In genomic region chr5:3453946-3454345, GRCm38 (mm10) we compare ENCODE assay signal across 8 mouse cellular contexts.
DNase-seq lines count a peak whose midpoint lies in the region; ATAC-seq and TF ChIP-seq lines count a peak whose summit lies in the region.
"Not testable (repeated sequence)": the region's sequence is repeated elsewhere in the genome, so short reads cannot be mapped to it uniquely, and the experiment has no call there.

No protein-coding gene starts in this region.

- not testable (repeated sequence) for H3K9ac ChIP-seq in ES-E14 (ENCODE audit: insufficient read depth, low read depth, low read length, poor library complexity, severe bottlenecking); forebrain, embryonic 13.5 days; intestine, embryonic 16.5 days (ENCODE audit: low read depth, low read length); liver, embryonic 14.5 days (replicated peaks)

- H3K4me1 ChIP-seq in ES-E14 (ENCODE audit: control insufficient read depth in 2 of 2, insufficient read depth in 2 of 2, low read length in 2 of 2, poor library complexity in 1 of 2); intestine, embryonic 16.5 days (ENCODE audit: control insufficient read depth, insufficient read depth, low read length); liver, embryonic 14.5 days (replicated peaks; ENCODE audit: control insufficient read depth in 2 of 2, insufficient read depth in 2 of 2, low read length in 1 of 2): not testable (repeated sequence)
- peaks cover 22% of the 10 kb centered on the region for H3K4me1 ChIP-seq in forebrain, embryonic 13.5 days
- peaks cover 16% of the 10 kb centered on the region for H3K4me1 ChIP-seq in midbrain, embryonic 10.5 days

- not testable (repeated sequence) for TF ChIP-seq POLR2A in brain, embryonic 14.5 days (IDR thresholded peaks at IDR 0.05; ENCODE audit: borderline replicate concordance, extremely low read depth, insufficient read depth, insufficient read length, poor library complexity, severe bottlenecking)

- not testable (repeated sequence) for H3K4me2 ChIP-seq in forebrain, embryonic 13.5 days; liver, embryonic 14.5 days (ENCODE audit: low read depth)
- 0 out of 2 replicates have a peak overlapping the region, but pooled peaks have one; percentile 16 for H3K4me2 ChIP-seq in intestine, embryonic 16.5 days (ENCODE audit: low read depth, low read length)

- peak; percentile 46 for DNase-seq in ES-E14 (ENCODE audit: low read depth, low spot score)
- DNase-seq in brain, embryonic 14.5 days (ENCODE audit: low read depth), result peak; percentile 67
- peak; percentile 27 for DNase-seq in kidney, postnatal 10 days
- not testable (repeated sequence) for DNase-seq in liver, embryonic 14.5 days (ENCODE audit: low read depth in 3 of 3, low spot score in 3 of 3)
- DNase-seq in midbrain, embryonic 10.5 days (ENCODE audit: low spot score), result peak; percentile 43
- DNase-seq in retina, embryonic 14.5 days (ENCODE audit: low spot score), result peak; percentile 17

- peak; percentile 48; the same call in 1 of the 2 replicates for ATAC-seq in forebrain, embryonic 13.5 days
- ATAC-seq in intestine, embryonic 16.5 days, result peak; percentile 90
- ATAC-seq in liver, embryonic 14.5 days (ENCODE audit: insufficient read depth), result peak; percentile 28; the same call in 1 of the 2 replicates

- not testable (repeated sequence) for H3K4me3 ChIP-seq in ES-E14 (ENCODE audit: insufficient read depth in 1 of 2, low read depth in 1 of 2, low read length in 2 of 2, poor library complexity in 1 of 2, severe bottlenecking in 1 of 2); forebrain, embryonic 13.5 days; intestine, embryonic 16.5 days (ENCODE audit: low read length); liver, embryonic 14.5 days (ENCODE audit: insufficient read depth in 1 of 2, low read depth in 2 of 2, low read length in 2 of 2); midbrain, embryonic 10.5 days

- 2% methylated on average over 6 of the region's 6 CpGs for WGBS in forebrain, embryonic 13.5 days
- 6% methylated on average over 6 of the region's 6 CpGs for WGBS in intestine, embryonic 16.5 days
- 55% methylated on average over 6 of the region's 6 CpGs for WGBS in liver, embryonic 14.5 days (ENCODE audit: insufficient replicate concordance)
- 3% methylated on average over 6 of the region's 6 CpGs for WGBS in midbrain, embryonic 10.5 days

- not testable (repeated sequence) for TF ChIP-seq EP300 in liver, embryonic 14.5 days (IDR thresholded peaks at IDR 0.05; ENCODE audit: low read depth)

- H3K27ac ChIP-seq in ES-E14 (ENCODE audit: insufficient read depth, low read depth, low read length, poor library complexity, severe bottlenecking); intestine, embryonic 16.5 days (ENCODE audit: low read length); liver, embryonic 14.5 days: not testable (repeated sequence)
- peak overlapping the region; percentile 63 for H3K27ac ChIP-seq in forebrain, embryonic 13.5 days
- 0 out of 2 replicates have a peak overlapping the region, but pooled peaks have one; percentile 42 for H3K27ac ChIP-seq in midbrain, embryonic 10.5 days (replicated peaks)

- TF ChIP-seq CTCF in brain, embryonic 14.5 days (IDR thresholded peaks at IDR 0.05; ENCODE audit: borderline replicate concordance, extremely low read depth, insufficient read depth, insufficient read length); liver, embryonic 14.5 days (IDR thresholded peaks at IDR 0.05; ENCODE audit: low read depth): not testable (repeated sequence)

- in situ Hi-C loops in ES-E14 (cut with MboI; ENCODE audit: low sequenced_read_pairs in 2 of 2, unreplicated experiment in 2 of 2), result not testable (repeated sequence)

- not testable (repeated sequence) for H3K36me3 ChIP-seq in ES-E14 (ENCODE audit: control insufficient read depth, insufficient read depth, low read length, poor library complexity, severe bottlenecking); forebrain, embryonic 13.5 days (ENCODE audit: poor library complexity, severe bottlenecking); intestine, embryonic 16.5 days (ENCODE audit: control insufficient read depth, insufficient read depth, low read length); liver, embryonic 14.5 days (replicated peaks; ENCODE audit: control insufficient read depth, insufficient read depth, low read depth); midbrain, embryonic 10.5 days

- not testable (repeated sequence) for H3K27me3 ChIP-seq in forebrain, embryonic 13.5 days; intestine, embryonic 16.5 days (replicated peaks; ENCODE audit: control insufficient read depth, insufficient read depth, low read length); liver, embryonic 14.5 days (ENCODE audit: control insufficient read depth, insufficient read depth, low read length); midbrain, embryonic 10.5 days (ENCODE audit: low read depth, poor library complexity, severe bottlenecking)

- H3K9me3 ChIP-seq in ES-E14 (ENCODE audit: control insufficient read depth, insufficient read depth, low read depth, low read length); forebrain, embryonic 13.5 days (replicated peaks); intestine, embryonic 16.5 days (ENCODE audit: control insufficient read depth, low read length); liver, embryonic 14.5 days (ENCODE audit: control insufficient read depth, low read length); midbrain, embryonic 10.5 days (replicated peaks): not testable (repeated sequence)

Comparison
In these comparisons a context has a peak if more than half of its experiments do, and no peak if none do; other contexts are left out.
1. ATAC-seq: peak in every context shown above with its lines; median percentile 90 in intestine, embryonic 16.5 days; 48 in forebrain, embryonic 13.5 days; 28 in liver, embryonic 14.5 days.